Mouse (Mus musculus): ENCODE data around the gene Ttc7b. TPM values are rescaled to one million over a fixed set of nuclear protein-coding genes. Genes with fewer than 3 reads are reported as not detected.

The Ttc7b gene
- total and polyA plus RNA-seq, 2 experiments, result 7.7 to 10.7 TPM

DNA sequence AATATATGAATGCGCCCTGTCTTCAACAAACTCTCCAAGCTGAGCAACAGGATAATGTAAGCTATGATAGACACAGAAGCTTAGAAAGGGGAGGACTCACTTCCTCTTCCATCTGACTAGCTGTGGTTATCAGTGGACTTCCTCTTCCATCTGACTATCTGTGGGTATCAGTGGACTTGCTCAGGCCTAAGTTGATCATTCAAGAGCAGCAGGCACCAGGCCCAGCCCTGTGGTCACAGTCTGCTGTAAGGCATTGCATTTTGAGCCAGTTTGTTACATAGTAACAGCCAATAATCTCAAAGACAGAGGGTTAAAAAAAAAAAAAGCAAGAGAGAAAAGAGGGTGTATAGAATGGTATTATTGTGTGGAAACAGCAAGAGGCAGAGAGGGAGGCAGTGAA, 15.1 kb downstream of the Ttc7b start:
- no peaks in the 10 kb centered on the region for H3K36me3 ChIP-seq (ENCODE audit: control insufficient read depth, insufficient read depth, low read length)

DNA sequence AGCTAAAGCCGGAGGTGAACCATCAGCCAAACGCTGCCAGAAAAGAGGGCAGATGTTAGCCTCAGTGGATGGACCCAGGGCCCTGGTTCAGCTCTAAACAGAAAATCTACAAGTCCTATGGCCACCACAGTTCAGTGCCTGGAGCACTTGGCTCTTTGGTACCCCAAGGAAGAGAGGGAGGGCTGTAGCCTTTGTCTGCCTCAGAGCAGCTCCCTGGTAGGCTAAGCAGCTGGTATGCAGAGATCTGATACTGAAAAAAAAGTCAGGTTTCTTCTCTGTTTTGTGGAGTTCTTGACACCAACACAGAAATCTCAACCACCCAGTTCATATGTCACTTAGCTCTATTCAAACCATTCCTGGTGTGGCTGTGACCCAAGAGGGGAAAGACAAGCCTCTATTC, 16.0 kb downstream of the Ttc7b start:
- TF ChIP-seq POLR2A (IDR thresholded peaks at IDR 0.05; ENCODE audit: extremely low read depth, insufficient read depth, low read length), result no peak
- H3K36me3 ChIP-seq (ENCODE audit: control insufficient read depth, insufficient read depth, low read length), result peaks cover 5% of the 10 kb centered on the region
- H3K79me2 ChIP-seq (ENCODE audit: control insufficient read depth, insufficient read depth, low read length), result peaks cover 28% of the 10 kb centered on the region; the same call in 1 of the 2 replicates
- H3K4me1 ChIP-seq (ENCODE audit: control insufficient read depth, insufficient read depth, low read length), result peaks cover 10% of the 10 kb centered on the region
- no peak overlapping the region for H3K4me3 ChIP-seq (ENCODE audit: insufficient read depth, low read depth, low read length)
- H3K27ac ChIP-seq (replicated peaks; ENCODE audit: insufficient read depth, low read depth, low read length), result no peak overlapping the region
- no peak overlapping the region for H3K9ac ChIP-seq (ENCODE audit: low read depth, low read length)
- H3K27me3 ChIP-seq (ENCODE audit: control insufficient read depth, insufficient read depth, low read length), result no peaks in the 10 kb centered on the region
- WGBS, result 95% methylated on average over 2 of the region's 2 CpGs
- no peak for DNase-seq (ENCODE audit: extremely low read depth, low read depth, low spot score)

More for the DNA sequence above, 15.1 kb downstream of the Ttc7b start:
- peaks cover 23% of the 10 kb centered on the region; the same call in 1 of the 2 replicates for H3K79me2 ChIP-seq (ENCODE audit: control insufficient read depth, insufficient read depth, low read length)
- H3K9ac ChIP-seq (ENCODE audit: low read depth, low read length), result no peak overlapping the region
- no peak for TF ChIP-seq CTCF (IDR thresholded peaks at IDR 0.05; ENCODE audit: low read depth, low read length)
- TF ChIP-seq POLR2A (IDR thresholded peaks at IDR 0.05; ENCODE audit: extremely low read depth, insufficient read depth, low read length), result no peak
- WGBS, result 93% methylated on average over 1 of the region's 1 CpGs
- peaks cover 14% of the 10 kb centered on the region for H3K4me1 ChIP-seq (ENCODE audit: control insufficient read depth, insufficient read depth, low read length)
- no peak overlapping the region for H3K4me3 ChIP-seq (ENCODE audit: insufficient read depth, low read depth, low read length)
- no peaks in the 10 kb centered on the region for H3K27me3 ChIP-seq (ENCODE audit: control insufficient read depth, insufficient read depth, low read length)
- DNase-seq (ENCODE audit: extremely low read depth, low read depth, low spot score), result no peak
- no peak overlapping the region for H3K27ac ChIP-seq (replicated peaks; ENCODE audit: insufficient read depth, low read depth, low read length)

GRCm38 (mm10) chr12:100503659-100504058, 17.0 kb downstream of the Ttc7b start:
- Histone ChIP-seq H3K27ac (replicated peaks; ENCODE audit: insufficient read depth, low read depth, low read length) (no peak overlapping the region), H3K36me3 (ENCODE audit: control insufficient read depth, insufficient read depth, low read length) (peaks cover 5% of the 10 kb centered on the region), H3K9ac (ENCODE audit: low read depth, low read length) (no peak overlapping the region), H3K79me2 (ENCODE audit: control insufficient read depth, insufficient read depth, low read length) (peaks cover 29% of the 10 kb centered on the region; the same call in 1 of the 2 replicates), H3K4me3 (ENCODE audit: insufficient read depth, low read depth, low read length) (no peak overlapping the region), H3K4me1 (ENCODE audit: control insufficient read depth, insufficient read depth, low read length) (peaks cover 6% of the 10 kb centered on the region), H3K27me3 (ENCODE audit: control insufficient read depth, insufficient read depth, low read length) (no peaks in the 10 kb centered on the region)
- no peak for DNase-seq (ENCODE audit: extremely low read depth, low read depth, low spot score)
- no peak for TF ChIP-seq POLR2A (IDR thresholded peaks at IDR 0.05; ENCODE audit: extremely low read depth, insufficient read depth, low read length)
- no peak for TF ChIP-seq CTCF (IDR thresholded peaks at IDR 0.05; ENCODE audit: low read depth, low read length)
- WGBS, result 91% methylated on average over 4 of the region's 4 CpGs

GRCm38 (mm10) chr12:100502544-100502943, 18.1 kb downstream of the Ttc7b start:
- H3K9ac ChIP-seq (ENCODE audit: low read depth, low read length), result no peak overlapping the region
- H3K27ac ChIP-seq (replicated peaks; ENCODE audit: insufficient read depth, low read depth, low read length), result no peak overlapping the region
- 84% methylated on average over 3 of the region's 3 CpGs for WGBS
- no peaks in the 10 kb centered on the region for H3K27me3 ChIP-seq (ENCODE audit: control insufficient read depth, insufficient read depth, low read length)
- H3K36me3 ChIP-seq (ENCODE audit: control insufficient read depth, insufficient read depth, low read length), result peaks cover 10% of the 10 kb centered on the region
- no peak overlapping the region for H3K4me3 ChIP-seq (ENCODE audit: insufficient read depth, low read depth, low read length)
- no peak for DNase-seq (ENCODE audit: extremely low read depth, low read depth, low spot score)
- peaks cover 6% of the 10 kb centered on the region for H3K4me1 ChIP-seq (ENCODE audit: control insufficient read depth, insufficient read depth, low read length)
- no peak for TF ChIP-seq POLR2A (IDR thresholded peaks at IDR 0.05; ENCODE audit: extremely low read depth, insufficient read depth, low read length)
- no peak for TF ChIP-seq CTCF (IDR thresholded peaks at IDR 0.05; ENCODE audit: low read depth, low read length)
- peaks cover 24% of the 10 kb centered on the region; the same call in 1 of the 2 replicates for H3K79me2 ChIP-seq (ENCODE audit: control insufficient read depth, insufficient read depth, low read length)

DNA sequence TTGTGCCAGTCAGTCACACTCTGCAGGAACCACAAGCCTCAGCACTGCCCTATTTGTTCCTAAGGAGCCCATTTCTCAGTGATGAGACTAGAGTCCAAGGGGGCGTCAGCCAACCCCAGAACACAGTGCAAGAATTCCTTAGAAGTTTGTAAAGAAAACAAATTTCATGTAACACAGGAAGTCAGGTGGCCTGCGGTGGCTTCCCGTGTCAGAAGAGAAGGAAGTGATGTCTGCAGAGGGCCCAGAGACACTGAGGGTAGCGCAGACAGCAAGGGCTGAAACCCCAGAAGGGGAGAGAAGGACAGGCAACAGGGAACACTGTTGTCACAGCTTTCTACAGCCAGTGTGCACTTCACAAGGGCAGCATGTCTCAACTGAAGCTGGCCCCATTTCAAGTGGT, 19.4 kb downstream of the Ttc7b start:
- Histone ChIP-seq H3K27me3 (ENCODE audit: control insufficient read depth, insufficient read depth, low read length) (no peaks in the 10 kb centered on the region), H3K9ac (ENCODE audit: low read depth, low read length) (no peak overlapping the region), H3K4me1 (ENCODE audit: control insufficient read depth, insufficient read depth, low read length) (peaks cover 6% of the 10 kb centered on the region), H3K4me3 (ENCODE audit: insufficient read depth, low read depth, low read length) (no peak overlapping the region), H3K27ac (replicated peaks; ENCODE audit: insufficient read depth, low read depth, low read length) (no peak overlapping the region), H3K36me3 (ENCODE audit: control insufficient read depth, insufficient read depth, low read length) (peaks cover 14% of the 10 kb centered on the region), H3K79me2 (ENCODE audit: control insufficient read depth, insufficient read depth, low read length) (peaks cover 23% of the 10 kb centered on the region; the same call in 1 of the 2 replicates)
- TF ChIP-seq POLR2A (IDR thresholded peaks at IDR 0.05; ENCODE audit: extremely low read depth, insufficient read depth, low read length) (no peak), CTCF (IDR thresholded peaks at IDR 0.05; ENCODE audit: low read depth, low read length) (no peak)
- 72% methylated on average over 4 of the region's 4 CpGs for whole genome bisulfite sequencing
- no peak for DNase-seq (ENCODE audit: extremely low read depth, low read depth, low spot score)

DNA sequence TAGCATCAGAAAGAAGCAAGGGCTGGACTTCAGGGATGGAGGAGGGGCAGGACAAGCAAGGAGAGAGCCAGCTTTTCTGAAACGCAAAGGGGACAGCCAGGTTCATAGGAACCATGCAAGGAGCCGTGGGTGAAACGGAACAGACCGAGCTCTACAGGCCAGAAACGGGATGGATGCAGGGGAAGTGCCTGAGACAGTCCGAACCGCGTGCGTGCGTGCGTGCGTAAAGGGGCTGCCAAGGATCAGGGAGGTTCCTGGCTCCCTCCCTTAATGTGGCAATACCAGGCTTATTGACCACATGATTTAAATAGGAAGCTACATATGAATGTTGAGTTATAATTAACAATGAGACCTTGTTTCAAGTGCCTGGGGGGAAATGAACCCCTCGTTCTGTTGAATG, 21.2 kb downstream of the Ttc7b start:
- Histone ChIP-seq H3K4me1 (ENCODE audit: control insufficient read depth, insufficient read depth, low read length) (peaks cover 6% of the 10 kb centered on the region), H3K79me2 (ENCODE audit: control insufficient read depth, insufficient read depth, low read length) (peaks cover 25% of the 10 kb centered on the region; the same call in 1 of the 2 replicates), H3K4me3 (ENCODE audit: insufficient read depth, low read depth, low read length) (no peak overlapping the region), H3K9ac (ENCODE audit: low read depth, low read length) (no peak overlapping the region), H3K27me3 (ENCODE audit: control insufficient read depth, insufficient read depth, low read length) (no peaks in the 10 kb centered on the region), H3K27ac (replicated peaks; ENCODE audit: insufficient read depth, low read depth, low read length) (no peak overlapping the region), H3K36me3 (ENCODE audit: control insufficient read depth, insufficient read depth, low read length) (peaks cover 23% of the 10 kb centered on the region)
- WGBS, result 92% methylated on average over 13 of the region's 13 CpGs
- TF ChIP-seq POLR2A (IDR thresholded peaks at IDR 0.05; ENCODE audit: extremely low read depth, insufficient read depth, low read length) (no peak), CTCF (IDR thresholded peaks at IDR 0.05; ENCODE audit: low read depth, low read length) (no peak)
- DNase-seq (ENCODE audit: extremely low read depth, low read depth, low spot score), result no peak
